Mouse (Mus musculus) kidney, embryonic 16.5 days (tissue): Measurements from ENCODE around the gene Lrp4. TPM values are rescaled to one million over a fixed set of nuclear protein-coding genes. Genes with fewer than 3 reads are reported as not detected.

Experiments used
- ATAC-seq: fragments of 200-750 bp; cut with Nextera tagmentation; 2 replicates; pipeline ENCODE4 v1.8.0; 2017; ENCODE audit warnings: moderate TSS enrichment; ENCODE audit not compliant: low FRiP score, low TSS enrichment
- H3K27ac ChIP-seq: fragments of 300-500 bp; sonication (generic); 2 replicates; pipeline ENCODE4 v1.5.1; 2014; ENCODE audit warnings: low read length
- H3K27me3 ChIP-seq: fragments of 300-500 bp; sonication (generic); 2 replicates; pipeline ENCODE4 v1.6.1; 2014; ENCODE audit warnings: low read length, control low read depth, mixed read lengths; ENCODE audit not compliant: insufficient read depth
- H3K36me3 ChIP-seq: fragments of 300-500 bp; sonication (generic); 2 replicates; pipeline ENCODE4 v1.6.1; 2014; ENCODE audit warnings: low read length, control low read depth, mixed read lengths; ENCODE audit not compliant: insufficient read depth
- H3K4me1 ChIP-seq: fragments of 300-500 bp; sonication (generic); 2 replicates; pipeline ENCODE4 v1.6.1; 2014; ENCODE audit warnings: low read length, control low read depth, mixed read lengths; ENCODE audit not compliant: insufficient read depth
- H3K4me2 ChIP-seq: fragments of 300-500 bp; sonication (generic); replicated peaks from 2 replicates; pipeline ENCODE4 v1.6.1; 2014; ENCODE audit warnings: low read depth, low read length
- H3K4me3 ChIP-seq: fragments of 300-500 bp; sonication (generic); 2 replicates; pipeline ENCODE4 v1.5.1; 2014; ENCODE audit warnings: mild to moderate bottlenecking, low read length
- H3K9ac ChIP-seq: fragments of 300-500 bp; sonication (generic); replicated peaks from 2 replicates; pipeline ENCODE4 v1.6.1; 2014; ENCODE audit warnings: low read length
- H3K9me3 ChIP-seq: fragments of 300-500 bp; sonication (generic); 2 replicates; pipeline ENCODE4 v1.6.1; 2016; ENCODE audit warnings: low read length, control low read depth
- WGBS: fragments of 180-500 bp; shearing (Covaris S2); extraction: QIAGEN DNeasy Blood & Tissue Kit; methylation state at CpG from one replicate; pipeline ENCODE4 v1.1.7; 2014; 5-methylcytosine and 5-hydroxymethylcytosine counted together
- polyA plus RNA-seq: library from polyadenylated mRNA; unstranded; fragments of >200 nt; fragmentation: Nextera tagmentation; extraction: Ambion mirVana; gene quantifications from 2 replicates; pipeline ENCODE4 v1.2.1, GENCODE M21; 2015

Lrp4 gene
- polyA plus RNA-seq, 1 experiment from 2014 or later = 7.6 TPM

- Histone ChIP-seq H3K4me2 (no peak overlapping the region), H3K9me3 (no peaks in the 10 kb centered on the region), H3K27me3 (no peaks in the 10 kb centered on the region), H3K9ac (no peak overlapping the region), H3K27ac (no peak overlapping the region), H3K36me3 (no peaks in the 10 kb centered on the region), H3K4me1 (peaks cover 48% of the 10 kb centered on the region), H3K4me3 (no peak overlapping the region; the same call in 1 of the 2 replicates)
- 92% methylated on average over 6 of the region's 6 CpGs for WGBS
- ATAC-seq = no peak
These were observed 2.8 kb downstream of the Lrp4 start for GRCm38 (mm10) chr2:91460076-91460475.

- Histone ChIP-seq H3K9me3 (no peaks in the 10 kb centered on the region), H3K4me1 (peaks cover 48% of the 10 kb centered on the region), H3K27ac (no peak overlapping the region), H3K4me2 (0 out of 2 replicates have a peak overlapping the region, but pooled peaks have one; percentile 3), H3K9ac (no peak overlapping the region), H3K27me3 (no peaks in the 10 kb centered on the region), H3K4me3 (no peak overlapping the region), H3K36me3 (no peaks in the 10 kb centered on the region)
- ATAC-seq = no peak
- 49% methylated on average over 7 of the region's 7 CpGs for WGBS
These were observed 3.5 kb downstream of the Lrp4 start for GRCm38 (mm10) chr2:91460771-91461170.

- Histone ChIP-seq H3K9me3 (no peaks in the 10 kb centered on the region), H3K4me3 (no peak overlapping the region), H3K27me3 (no peaks in the 10 kb centered on the region), H3K4me2 (0 out of 2 replicates have a peak overlapping the region, but pooled peaks have one; percentile 10), H3K9ac (no peak overlapping the region; the same call in 1 of the 2 replicates), H3K27ac (no peak overlapping the region), H3K36me3 (no peaks in the 10 kb centered on the region), H3K4me1 (peaks cover 48% of the 10 kb centered on the region)
- 45% methylated on average over 3 of the region's 3 CpGs for WGBS
- no peak for ATAC-seq
These were observed 4.0 kb downstream of the Lrp4 start for GRCm38 (mm10) chr2:91461341-91461740.

GRCm38 (mm10) chr2:91462196-91462595, 4.9 kb downstream of the Lrp4 start:
- Histone ChIP-seq H3K9me3 (no peaks in the 10 kb centered on the region), H3K27me3 (no peaks in the 10 kb centered on the region), H3K27ac (0 out of 2 replicates have a peak overlapping the region, but pooled peaks have one; percentile 22), H3K4me2 (peak overlapping the region; percentile 36), H3K36me3 (no peaks in the 10 kb centered on the region), H3K9ac (peak overlapping the region; percentile 48), H3K4me1 (peaks cover 44% of the 10 kb centered on the region), H3K4me3 (no peak overlapping the region; the same call in 1 of the 2 replicates)
- no peak for ATAC-seq
- 2% methylated on average over 2 of the region's 2 CpGs for whole genome bisulfite sequencing

GRCm38 (mm10) chr2:91462681-91463080, 5.4 kb downstream of the Lrp4 start:
- WGBS = 9% methylated on average over 12 of the region's 12 CpGs
- Histone ChIP-seq H3K27ac (0 out of 2 replicates have a peak overlapping the region, but pooled peaks have one; percentile 22), H3K9ac (peak overlapping the region; percentile 48), H3K9me3 (no peaks in the 10 kb centered on the region), H3K4me1 (peaks cover 47% of the 10 kb centered on the region), H3K27me3 (no peaks in the 10 kb centered on the region), H3K4me2 (peak overlapping the region; percentile 36), H3K4me3 (peak overlapping the region; percentile 18), H3K36me3 (no peaks in the 10 kb centered on the region)
- ATAC-seq = no peak

GRCm38 (mm10) chr2:91465934-91466333, 8.6 kb downstream of the Lrp4 start:
- peaks cover 36% of the 10 kb centered on the region for H3K4me1 ChIP-seq
- no peaks in the 10 kb centered on the region for H3K9me3 ChIP-seq
- H3K9ac ChIP-seq = no peak overlapping the region
- H3K27ac ChIP-seq = no peak overlapping the region
- H3K4me2 ChIP-seq = no peak overlapping the region
- no peaks in the 10 kb centered on the region for H3K27me3 ChIP-seq
- 77% methylated on average over 3 of the region's 3 CpGs for WGBS
- no peak overlapping the region for H3K4me3 ChIP-seq
- no peaks in the 10 kb centered on the region for H3K36me3 ChIP-seq
- ATAC-seq = no peak

GRCm38 (mm10) chr2:91467613-91468012, 10.3 kb downstream of the Lrp4 start:
- H3K4me3 ChIP-seq = no peak overlapping the region
- no peaks in the 10 kb centered on the region for H3K9me3 ChIP-seq
- H3K27me3 ChIP-seq = no peaks in the 10 kb centered on the region
- WGBS = 49% methylated on average over 8 of the region's 8 CpGs
- no peak overlapping the region for H3K9ac ChIP-seq
- no peak; the same call in 1 of the 2 replicates for ATAC-seq
- H3K4me1 ChIP-seq = peaks cover 20% of the 10 kb centered on the region
- H3K27ac ChIP-seq = peak overlapping the region; percentile 75
- no peak overlapping the region for H3K4me2 ChIP-seq
- H3K36me3 ChIP-seq = peaks cover 3% of the 10 kb centered on the region; the same call in 1 of the 2 replicates

- no peak overlapping the region for H3K9ac ChIP-seq
- H3K36me3 ChIP-seq = peaks cover 14% of the 10 kb centered on the region; the same call in 1 of the 2 replicates
- H3K4me1 ChIP-seq = peaks cover 16% of the 10 kb centered on the region
- H3K9me3 ChIP-seq = no peaks in the 10 kb centered on the region
- 44% methylated on average over 7 of the region's 7 CpGs for WGBS
- H3K27ac ChIP-seq = no peak overlapping the region
- no peaks in the 10 kb centered on the region for H3K27me3 ChIP-seq
- 0 out of 2 replicates have a peak, but pooled peaks have one; percentile 32 for ATAC-seq
- no peak overlapping the region for H3K4me2 ChIP-seq
- H3K4me3 ChIP-seq = no peak overlapping the region
These were observed 12.8 kb downstream of the Lrp4 start for GRCm38 (mm10) chr2:91470055-91470647.

GRCm38 (mm10) chr2:91474358-91474757, 17.0 kb downstream of the Lrp4 start:
- H3K4me3 ChIP-seq = no peak overlapping the region
- H3K9ac ChIP-seq = no peak overlapping the region; the same call in 1 of the 2 replicates
- no peak overlapping the region for H3K27ac ChIP-seq
- H3K4me1 ChIP-seq = peaks cover 15% of the 10 kb centered on the region
- WGBS = 34% methylated on average over 12 of the region's 12 CpGs
- H3K27me3 ChIP-seq = no peaks in the 10 kb centered on the region
- peaks cover 31% of the 10 kb centered on the region for H3K36me3 ChIP-seq
- peak; percentile 77 for ATAC-seq
- peak overlapping the region; percentile 24 for H3K4me2 ChIP-seq
- no peaks in the 10 kb centered on the region for H3K9me3 ChIP-seq

- H3K4me1 ChIP-seq = peaks cover 10% of the 10 kb centered on the region
- H3K4me3 ChIP-seq = no peak overlapping the region
- no peak overlapping the region for H3K4me2 ChIP-seq
- no peak for ATAC-seq
- no peak overlapping the region for H3K9ac ChIP-seq
- no peaks in the 10 kb centered on the region for H3K9me3 ChIP-seq
- H3K27ac ChIP-seq = no peak overlapping the region
- no peaks in the 10 kb centered on the region for H3K27me3 ChIP-seq
- WGBS = 39% methylated on average over 7 of the region's 7 CpGs
- H3K36me3 ChIP-seq = peaks cover 31% of the 10 kb centered on the region
These were observed 18.5 kb downstream of the Lrp4 start for GRCm38 (mm10) chr2:91475791-91476190.
